Mouse (Mus musculus): ENCODE results near the gene Tpx2. TPM values are rescaled to one million over a fixed set of nuclear protein-coding genes. Genes with fewer than 3 reads are reported as not detected.
A peak's percentile ranks its signal among the peaks of the same experiment; 100 is the strongest.

The Tpx2 gene
- 1 to 10 TPM; 4.0 to 9.7 TPM for polyA plus RNA-seq (2017; shearing (Covaris generic))

DNA sequence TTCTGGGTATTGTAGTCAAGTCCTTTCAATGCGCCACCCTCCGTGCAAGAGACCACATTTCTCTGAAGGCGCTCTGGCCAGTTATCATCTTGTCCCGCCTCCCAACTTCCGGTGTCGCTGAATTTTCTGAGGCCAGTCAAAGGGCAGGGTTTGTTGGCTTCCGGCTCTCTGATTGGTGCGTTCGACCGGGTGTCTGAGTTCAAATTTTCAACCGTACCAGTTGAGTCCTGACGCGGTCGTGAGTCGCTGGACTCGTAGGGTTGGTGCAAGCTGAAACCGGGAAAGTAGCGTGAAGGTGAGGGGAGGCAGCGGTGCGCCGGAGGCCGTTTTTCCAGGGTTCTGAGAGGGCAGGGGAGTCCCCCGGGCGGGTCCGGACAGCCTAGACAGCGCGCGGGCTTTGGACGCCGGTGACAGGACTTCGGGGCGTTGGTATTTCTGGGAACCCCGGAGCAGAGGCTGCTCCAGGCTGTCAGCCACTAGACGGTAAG lies at the start of gene Tpx2:
Tpx2 (plus strand) TSS at position 150 of the 488 bp plus-strand sequence.
- ATAC-seq = peak; percentile 100

DNA sequence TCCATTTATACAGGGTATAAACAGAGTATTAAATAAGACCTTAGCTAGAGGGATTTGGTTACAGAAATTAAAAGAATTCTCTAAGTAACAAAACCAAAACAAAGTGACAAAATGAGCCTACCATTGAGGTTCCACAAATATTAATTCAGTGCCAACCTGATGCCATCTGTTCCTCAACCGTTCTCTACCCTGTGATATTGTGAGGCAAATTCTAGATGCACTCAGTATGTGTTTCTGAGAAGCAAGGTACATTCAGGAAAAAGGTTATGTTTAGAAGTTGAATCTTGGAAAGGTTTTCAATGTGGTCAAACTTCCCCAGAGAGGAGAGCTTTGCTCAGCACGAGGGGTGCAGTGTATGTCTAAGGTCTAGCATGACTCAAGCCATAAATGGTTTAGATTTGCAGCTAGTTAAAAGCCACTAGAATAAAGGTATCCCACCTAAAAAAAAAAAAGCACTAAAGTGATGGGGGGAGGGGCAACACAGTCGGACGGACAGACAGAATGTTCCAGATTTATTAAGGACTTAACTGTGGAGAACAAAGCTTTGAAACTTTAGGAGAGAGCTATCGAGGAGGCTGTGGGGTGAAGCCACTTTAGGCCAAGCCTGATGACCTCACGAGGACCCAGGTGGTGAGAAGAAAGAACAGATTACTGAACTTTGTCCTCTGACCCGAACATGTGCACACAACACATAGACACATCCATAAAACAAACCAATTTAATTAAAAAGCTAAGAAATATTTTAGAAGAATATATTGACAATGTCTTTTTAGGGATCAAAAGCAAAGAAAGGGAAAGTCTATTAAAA lies 47.6 kb upstream of the Tpx2 start:
- no peak for ATAC-seq

DNA sequence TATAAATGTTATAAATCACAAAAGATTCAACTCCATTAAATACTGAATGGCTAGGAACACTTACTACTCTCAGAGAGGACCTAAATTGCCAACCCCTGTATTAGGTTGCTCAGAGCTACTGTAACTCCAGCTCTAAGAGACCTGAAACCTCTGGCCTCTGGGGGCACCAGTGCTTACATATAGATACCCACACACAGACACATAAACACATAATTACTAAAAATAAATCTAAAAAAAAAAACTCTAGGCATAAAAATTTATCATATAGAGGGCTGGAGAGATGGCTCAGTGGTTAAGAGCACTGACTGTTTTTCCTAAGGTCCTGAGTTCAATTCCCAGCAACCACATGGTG lies 47.0 kb upstream of the Tpx2 start:
- no peak for ATAC-seq

DNA sequence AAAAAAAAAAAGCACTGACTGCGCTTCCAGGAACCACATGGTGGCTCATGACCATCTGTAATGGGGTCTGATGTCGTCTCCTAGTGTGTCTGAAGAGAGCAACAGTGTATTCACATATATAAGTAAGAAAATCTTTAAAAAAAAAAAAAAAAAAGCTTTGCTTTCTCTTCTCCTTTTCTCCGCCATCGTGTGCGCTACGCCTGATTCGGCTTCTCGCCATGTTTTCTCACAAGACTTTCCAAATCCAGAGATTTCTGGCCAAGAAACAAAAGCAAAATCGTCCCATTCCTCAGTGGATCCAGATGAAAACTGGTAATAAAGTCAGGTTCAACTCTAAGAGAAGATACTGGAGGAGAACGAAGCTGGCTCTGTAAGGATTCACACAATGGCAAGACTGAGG lies 45.5 kb upstream of the Tpx2 start:
- ATAC-seq = no peak

DNA sequence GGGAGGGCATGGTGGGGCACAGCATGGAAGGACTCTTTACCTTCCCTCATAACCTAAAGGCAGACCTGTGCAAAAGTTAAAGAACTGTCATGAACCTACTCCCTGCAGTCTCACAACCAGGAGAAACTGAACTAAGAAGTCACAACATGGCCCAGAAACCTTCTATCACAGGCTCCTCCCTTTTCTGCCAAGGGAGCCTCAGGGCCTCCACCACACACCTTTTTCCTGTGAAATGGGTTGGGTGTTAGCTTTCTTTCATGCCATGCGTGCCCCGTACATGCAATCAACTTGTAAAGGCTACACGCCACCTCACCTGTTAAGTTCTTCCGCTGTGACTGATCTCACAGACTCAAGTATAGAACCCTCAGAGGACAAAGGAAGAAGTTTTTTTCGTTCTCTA lies 44.7 kb upstream of the Tpx2 start:
- ATAC-seq = peak; percentile 83

DNA sequence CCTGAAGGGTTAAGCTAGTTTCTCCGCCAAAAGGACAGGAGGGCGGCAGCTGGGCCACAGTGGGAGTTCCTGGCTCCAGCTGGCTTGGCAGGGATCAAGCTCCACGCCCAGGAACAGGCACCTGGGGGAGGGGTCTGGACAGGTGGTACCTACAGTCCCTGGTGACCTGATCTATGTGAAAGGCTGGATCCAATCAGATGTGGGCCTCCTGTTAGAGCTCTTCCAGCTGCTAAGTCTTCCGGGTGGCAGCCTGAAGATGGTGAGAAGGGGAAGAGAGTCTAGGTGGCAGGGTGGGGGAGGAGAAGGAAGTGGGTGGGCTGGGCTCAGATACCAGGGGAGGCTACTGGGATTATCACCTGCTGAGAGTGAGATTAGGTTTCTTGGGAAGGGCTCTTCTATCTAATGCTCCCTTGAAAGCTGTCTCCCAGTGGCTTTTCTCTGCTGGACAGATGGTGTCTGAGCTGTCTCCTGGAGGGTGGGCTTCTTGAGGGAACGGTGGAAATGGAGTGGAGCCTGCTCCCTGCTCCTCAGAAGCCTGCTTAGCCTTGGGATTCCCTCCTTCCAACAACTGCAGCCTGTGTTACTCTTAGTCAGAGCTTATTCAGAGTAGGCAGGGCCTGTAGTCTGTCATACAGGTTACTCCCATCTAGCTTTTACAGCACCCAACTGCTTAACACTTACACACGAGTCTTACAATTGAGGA lies 43.2 kb upstream of the Tpx2 start:
- ATAC-seq = no peak

DNA sequence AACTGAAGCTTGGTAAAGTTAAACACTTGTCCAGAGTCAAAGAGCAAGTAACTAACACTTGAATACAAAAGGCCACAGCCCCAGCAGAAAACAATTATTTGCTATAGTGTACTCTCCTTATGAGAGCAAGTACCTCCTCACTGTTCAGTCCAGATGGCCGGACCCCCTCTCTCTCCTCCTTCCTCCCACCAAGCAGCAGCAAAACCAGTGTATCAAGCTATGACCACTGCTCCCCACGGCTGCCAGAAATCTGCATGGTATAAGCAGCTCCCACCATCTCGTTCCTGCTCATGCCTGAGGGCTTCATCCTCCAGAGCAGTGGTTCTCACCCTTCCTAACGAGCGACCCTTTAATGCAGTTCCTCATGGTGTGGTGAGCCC lies 42.7 kb upstream of the Tpx2 start:
- no peak for ATAC-seq

DNA sequence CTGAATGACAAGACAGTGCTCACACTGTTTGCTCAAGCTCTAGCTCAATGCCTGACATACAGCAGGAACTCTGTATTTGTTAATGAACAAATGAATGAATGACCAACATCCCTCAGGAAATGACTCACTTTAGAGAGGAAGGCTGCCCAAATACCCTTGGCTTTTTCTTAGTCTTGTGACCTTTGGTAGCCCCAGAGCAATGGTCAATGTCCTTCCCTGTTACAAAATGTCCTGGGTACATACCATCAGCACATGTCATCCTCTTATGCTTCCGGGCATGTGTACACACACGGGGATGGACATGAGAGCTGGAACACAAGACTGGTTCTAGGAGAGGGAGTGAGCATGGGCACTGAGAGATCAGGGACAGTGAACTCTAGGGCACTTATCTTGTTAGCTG lies 41.7 kb upstream of the Tpx2 start:
- ATAC-seq = no peak

DNA sequence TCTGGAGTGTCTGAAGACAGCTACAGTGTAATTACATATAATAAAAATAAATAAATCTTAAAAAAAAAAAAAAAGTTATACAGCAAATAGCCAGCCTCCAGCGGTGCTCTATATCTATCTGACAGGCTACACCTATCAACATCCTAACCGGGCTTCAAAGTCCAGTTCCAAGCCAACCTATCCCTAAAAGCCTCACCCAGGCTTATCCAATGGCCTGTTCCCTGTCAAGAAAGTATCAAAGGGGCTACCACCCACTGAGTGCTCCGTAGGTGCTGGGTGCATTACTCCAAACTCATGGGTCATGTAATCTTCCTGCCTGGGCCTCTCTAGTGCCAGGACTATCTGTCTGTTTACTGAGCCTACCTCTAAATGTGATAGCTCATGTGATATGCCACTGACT lies 39.6 kb upstream of the Tpx2 start:
- ATAC-seq = no peak

DNA sequence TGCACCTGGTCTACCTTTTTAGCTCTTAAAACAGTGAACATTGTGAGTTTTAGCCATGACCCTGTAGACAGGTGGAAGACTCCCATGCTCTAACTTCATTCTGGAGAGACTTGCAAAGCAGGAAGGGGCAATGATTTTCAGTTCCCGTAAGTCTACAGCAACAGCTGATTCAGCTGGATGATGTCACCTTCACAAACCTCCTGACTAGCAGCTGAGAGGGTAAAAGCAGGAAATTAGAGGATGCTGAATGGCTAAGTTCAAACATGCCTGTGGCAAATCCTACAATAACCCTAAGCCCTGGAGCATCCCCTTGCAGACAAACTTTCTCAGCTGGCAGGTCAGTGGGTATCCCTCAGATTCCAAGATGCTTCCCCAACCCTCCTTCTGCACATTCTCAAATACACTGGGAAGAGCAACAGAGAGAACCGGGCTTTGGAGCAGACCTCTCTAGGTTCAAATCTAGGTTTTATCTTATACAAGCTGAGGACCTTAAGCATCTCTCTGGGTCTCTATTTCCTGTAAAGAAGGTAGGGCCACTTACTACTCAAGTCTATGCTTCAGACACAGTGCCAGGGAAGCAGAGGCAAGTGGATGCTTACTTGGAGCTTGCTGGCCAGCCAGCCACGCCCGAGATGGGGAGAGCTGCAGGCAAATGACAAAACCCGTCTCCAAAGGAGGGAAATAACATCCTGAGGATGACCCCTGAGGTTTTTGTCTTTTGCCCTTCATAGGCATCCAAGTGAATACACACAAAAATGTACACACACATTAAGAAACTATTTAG lies 37.4 kb upstream of the Tpx2 start:
- ATAC-seq = peak; percentile 82

DNA sequence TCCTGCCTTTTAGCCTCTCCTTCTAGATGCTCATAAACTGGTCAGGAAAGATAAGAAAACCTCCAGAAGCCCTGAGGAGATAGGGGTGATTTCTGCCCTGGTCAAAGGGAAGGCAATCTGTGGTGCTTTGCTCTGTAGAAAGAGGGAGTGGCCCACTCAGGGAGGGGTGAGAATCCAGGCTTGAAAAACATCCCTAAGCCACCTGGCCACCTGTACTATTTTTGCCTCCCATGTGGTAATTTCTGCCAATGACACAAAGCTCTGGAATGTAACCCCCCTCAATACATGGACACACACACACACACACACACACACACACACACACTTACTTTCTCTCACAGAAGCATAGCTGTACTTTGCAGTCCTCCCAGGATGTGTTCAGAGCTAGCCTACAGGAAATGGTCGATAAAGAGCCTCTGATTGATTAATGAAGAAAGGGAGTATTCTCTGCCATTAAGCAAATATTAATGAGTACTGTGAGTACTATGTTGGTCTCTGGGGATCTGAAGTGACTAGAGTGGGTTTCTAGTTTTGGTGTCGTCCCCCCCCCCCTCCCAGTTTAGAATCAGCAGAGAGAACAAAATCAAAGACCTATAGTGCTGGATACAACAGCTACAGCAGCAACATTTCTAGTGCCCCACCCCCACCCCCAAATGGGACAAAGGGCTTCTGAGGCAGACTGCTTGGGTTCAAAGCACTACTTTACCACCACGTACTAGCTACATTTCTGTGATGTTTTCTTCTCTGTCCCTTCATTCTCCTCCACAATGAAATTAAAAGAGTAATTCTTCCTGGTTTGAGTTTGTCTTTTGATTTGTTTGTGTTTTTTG lies 36.2 kb upstream of the Tpx2 start:
- peak; percentile 51 for ATAC-seq

DNA sequence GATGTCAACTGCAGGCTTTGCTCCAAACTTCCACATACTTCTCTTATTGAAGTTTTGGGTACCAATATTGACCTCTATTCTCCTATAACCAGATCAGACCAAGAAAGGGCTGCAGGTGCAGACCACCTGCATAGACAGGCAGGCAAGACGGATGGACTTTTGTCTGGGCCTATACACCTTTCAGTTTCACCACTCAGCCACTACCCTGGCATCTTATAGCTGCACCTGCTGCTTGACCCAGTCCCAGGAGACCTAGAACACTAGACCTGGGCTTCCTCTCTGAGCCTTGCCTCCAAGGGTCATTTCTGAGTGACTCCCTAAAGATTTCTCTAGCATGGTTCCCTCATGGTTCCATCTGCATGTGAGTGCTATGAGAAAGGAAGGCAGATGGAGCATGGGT lies 34.5 kb upstream of the Tpx2 start:
- ATAC-seq = no peak

DNA sequence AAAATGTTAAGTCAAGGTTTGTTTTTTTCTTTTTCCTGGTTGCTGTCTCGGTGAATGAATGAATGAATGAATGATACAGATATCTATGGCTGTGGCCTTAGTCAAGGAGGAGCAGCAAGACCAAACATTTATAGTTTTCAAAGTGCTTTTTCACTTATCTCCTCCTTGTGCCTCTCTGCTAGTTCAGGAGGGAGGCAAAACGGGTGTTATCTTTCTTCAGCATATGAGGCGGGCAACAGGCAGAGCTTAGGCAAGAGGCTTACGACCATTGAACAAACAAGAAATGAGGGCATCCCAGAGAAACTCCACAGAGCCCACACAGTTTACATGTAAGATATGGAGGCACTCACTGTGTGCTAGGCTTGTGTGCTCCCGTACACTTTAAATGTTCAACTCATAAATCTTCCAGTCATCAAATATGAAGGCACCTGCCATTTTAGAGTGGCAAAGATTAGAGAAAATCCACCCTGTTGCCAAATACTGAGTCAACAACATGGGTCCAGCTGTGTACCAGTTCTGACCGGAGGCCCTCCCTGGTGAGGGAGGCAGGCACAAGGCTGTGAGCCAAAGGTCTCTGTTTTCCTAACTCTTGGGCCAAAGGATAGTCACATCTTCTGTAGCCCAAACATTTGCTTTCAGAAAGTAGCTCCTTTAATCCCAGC lies 33.4 kb upstream of the Tpx2 start:
- no peak for ATAC-seq

DNA sequence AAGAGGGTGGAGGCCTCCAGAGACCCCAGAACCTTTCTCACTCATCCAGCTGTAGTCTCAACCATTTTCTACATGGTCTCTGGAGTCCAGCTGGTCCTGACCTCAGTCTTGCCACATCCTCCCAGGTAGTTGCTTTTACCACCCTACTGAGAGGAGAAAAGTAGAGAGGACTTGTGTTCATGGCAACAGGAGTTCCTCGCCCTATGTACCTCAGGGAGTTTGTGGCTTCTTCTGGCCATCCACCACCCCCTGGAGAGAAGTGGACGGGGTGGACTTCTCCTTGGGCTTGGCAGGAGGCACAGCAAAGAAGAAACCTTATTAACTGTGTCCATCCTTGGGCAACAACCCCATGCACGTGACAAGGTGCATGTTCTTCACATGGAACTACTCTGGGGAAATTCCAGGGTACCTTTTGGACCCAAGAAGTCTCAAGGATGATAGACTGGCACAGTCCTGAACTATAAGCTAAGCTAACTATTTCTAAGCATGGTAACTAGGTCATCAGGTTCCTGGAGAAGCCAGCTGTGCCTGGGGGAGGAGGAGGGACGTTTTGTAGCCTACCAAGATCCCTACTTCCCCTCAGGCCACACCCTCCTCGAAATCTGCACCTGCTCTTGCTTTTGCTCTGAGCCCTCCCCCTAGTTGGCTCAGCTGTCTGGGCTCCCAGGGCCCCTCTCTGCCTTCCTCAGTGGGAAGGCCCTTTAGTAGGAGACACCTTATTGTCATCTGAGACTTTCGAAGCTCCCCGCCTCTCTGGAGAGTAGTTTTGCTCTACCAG lies 31.7 kb upstream of the Tpx2 start:
- peak; percentile 44 for ATAC-seq

DNA sequence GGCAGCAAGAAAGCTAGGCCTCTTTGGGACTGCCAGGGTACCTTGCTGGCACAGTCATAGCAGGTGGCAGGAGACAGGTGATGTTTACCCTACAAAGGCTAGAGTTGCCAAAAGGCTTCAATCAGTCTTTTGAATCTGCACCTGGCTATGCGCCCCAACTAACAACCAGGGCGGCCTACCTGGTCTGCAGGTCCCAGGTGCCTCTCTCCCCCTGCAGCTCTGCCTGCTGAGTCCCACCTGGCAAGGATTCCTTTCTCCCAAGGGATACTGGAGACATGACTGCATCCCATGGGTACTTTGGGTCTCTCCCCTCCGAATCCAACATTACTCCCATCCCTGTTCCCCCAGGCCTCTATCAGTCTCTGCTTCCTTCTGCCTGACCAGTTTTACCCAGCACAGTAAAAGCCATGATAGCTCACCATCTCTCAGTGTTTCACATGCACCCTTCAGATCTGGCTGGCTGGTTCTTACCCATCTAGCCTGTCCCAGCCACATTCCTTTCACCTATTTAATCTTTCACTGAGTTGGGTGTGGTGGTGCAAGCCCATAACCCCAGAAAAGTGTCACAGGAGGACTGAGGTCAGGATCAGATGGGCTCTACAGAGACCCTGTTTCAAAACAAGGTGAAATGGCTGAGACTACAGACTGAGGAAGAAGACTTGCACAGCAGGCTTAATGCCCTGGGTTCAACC lies 31.0 kb upstream of the Tpx2 start:
- ATAC-seq = no peak

DNA sequence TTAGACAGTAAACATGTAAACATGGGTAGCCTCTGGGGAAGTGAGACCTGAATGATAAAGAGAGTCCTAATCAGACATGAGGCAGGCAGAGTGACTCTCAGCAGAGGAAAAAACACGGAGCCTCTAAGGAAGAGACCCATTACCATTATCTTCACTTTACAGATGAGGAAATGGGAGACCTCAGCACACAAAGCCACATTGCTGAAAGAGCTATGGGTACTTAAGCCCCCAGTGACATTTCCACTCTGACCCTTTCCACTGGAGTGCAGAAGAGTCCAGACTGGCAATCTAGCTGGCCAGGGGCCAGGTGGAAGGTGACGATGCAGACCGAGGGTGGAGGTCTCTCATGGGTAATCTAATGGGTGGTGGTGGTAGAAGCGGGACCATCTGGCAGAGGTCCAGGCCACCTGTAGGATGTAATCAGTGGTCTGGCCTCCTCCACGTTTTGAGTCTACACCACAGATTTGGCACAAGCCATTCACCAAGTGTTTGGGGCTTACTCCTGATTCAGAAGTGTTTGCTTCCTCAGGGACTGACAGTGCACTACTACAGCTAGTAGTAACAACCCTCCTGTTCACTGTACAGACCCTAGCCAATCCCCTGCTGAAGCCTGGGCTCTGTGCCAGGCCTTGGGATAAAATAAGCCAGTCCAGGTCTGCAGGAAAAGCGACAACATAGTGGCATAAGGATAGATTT lies 30.0 kb upstream of the Tpx2 start:
- no peak for ATAC-seq

DNA sequence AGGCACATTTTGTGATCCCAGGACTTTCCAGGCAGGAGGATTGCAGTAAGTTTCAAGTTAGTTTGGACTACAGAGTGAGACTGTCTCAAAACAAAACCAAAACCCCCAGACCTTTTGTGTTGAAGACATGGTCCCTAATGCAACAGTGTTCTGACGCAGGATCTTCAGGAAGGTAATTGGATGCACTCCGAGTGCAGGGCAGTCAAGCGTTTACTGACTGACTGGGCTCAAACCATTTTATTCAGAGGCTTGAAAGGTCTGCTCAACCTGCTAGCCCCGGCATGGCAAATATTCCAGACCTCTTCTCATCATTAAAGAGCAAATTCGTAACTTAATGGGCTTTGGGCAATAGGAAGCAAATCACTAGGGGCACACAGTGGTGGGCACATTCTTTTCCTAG lies 29.1 kb upstream of the Tpx2 start:
- ATAC-seq = no peak

DNA sequence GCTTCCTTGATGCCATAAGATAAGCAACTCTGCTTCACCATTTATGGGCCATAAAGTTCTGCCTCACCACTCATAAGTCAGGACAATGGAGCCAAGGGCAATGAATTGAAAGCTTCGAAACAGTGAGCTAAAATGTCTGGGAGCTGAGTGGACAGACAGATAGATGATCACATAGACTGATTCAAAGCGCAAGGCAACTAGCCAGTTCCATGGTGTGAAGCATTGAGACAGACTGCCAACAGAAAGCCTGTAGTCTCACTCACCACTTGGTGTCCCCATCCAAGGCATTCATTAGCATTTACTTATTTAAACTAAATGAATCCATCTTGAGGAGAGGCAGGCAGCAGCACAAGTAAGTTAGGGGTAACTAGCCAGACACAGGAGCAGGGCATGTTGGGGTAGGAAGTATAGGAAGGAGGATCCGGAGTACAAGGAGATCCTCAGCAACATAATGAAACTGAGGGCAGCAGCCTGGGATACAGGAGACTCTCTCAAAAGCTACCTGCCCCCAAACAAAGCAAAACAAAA lies 28.6 kb upstream of the Tpx2 start:
- ATAC-seq = no peak

DNA sequence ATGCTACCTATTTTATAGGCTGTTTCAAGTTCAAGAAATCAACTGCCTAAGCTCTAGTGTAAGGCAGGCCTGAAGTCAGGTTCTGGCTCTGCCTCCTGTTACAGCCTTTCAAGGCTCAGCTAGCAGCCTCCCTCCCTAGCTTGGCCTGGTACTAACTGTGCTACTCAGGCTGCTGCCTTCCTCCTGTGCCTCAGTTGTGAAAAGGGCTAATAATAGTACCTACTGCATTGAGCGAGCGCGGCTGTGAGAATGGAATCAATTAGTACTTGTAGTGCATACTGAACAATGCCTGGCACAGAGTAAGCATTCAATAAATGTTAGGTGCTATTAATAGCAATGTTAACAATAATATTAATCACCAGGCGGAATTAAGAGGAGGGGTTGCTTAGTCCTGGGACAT lies 27.8 kb upstream of the Tpx2 start:
- ATAC-seq = no peak

DNA sequence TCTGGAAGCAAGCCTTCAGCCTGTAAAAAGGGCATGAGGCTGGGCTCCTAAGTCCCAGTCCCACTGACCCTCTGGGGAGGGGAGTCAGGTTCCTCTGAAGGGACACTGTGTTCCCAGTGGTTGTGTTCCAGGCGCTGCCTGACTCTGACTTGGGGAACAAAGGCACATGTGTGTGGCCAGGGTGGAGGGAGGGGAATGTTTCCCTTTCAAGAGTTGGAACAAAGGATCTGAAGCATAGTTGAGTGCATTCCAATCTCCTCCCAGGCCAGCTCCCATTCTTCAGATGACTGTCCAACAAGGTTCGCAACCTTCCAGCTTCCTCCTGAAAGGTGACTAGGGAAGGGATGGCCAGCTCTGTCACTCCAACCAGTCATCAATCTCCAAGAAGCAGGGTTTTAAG lies 27.4 kb upstream of the Tpx2 start:
- ATAC-seq = no peak

Data from CD4-positive, CD25-positive, alpha-beta regulatory T cell, adult 4 months (primary cell).